In the genomic region with DNA sequence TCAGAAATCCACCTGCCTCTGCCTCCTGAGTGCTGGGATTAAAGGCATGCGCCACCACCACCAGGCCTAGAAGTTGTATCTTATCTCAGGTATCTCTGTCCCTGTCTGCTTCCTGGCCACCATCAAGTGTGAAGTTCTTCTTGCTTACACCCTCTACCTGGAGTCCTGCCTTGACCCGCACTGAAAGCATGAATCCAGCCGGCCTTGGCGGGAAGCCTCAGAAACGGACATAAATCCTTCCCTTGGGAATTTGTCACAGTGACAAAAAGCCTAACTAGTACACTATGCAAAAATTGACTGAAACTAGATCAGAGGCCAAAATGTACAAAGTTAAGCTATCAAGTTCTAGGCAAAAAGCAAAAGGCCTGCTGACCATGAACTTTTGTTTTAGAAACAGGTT, we compare ENCODE assay signal across 15 mouse cellular contexts. TPM values are rescaled to one million over a fixed set of nuclear protein-coding genes. Genes with fewer than 3 reads are reported as not detected.
"Had no signal": no experiment of that assay in that cellular context is flagged by ENCODE, and none has a peak within 500 bp of the region (broad histone marks: within the 10 kb centered on the region; RNA-seq: fewer than 3 reads in every experiment).

No protein-coding gene starts in this region.

- DNase-seq: kidney, postnatal 14 days; kidney, postnatal 4 days; left cerebral cortex, postnatal 4 days; liver, embryonic 13.5 days; lung, adult 2 months; lung, postnatal 14 days; lung, postnatal 4 days; midbrain, embryonic 14.5 days; thymus, adult 18-20 months; thymus, postnatal 36 days had no signal

- H3K27ac ChIP-seq: limb, embryonic 12.5 days; limb, embryonic 15.5 days; liver, embryonic 13.5 days had no signal

- H3K4me2 ChIP-seq: limb, embryonic 12.5 days; limb, embryonic 15.5 days; liver, embryonic 13.5 days; midbrain, embryonic 11.5 days had no signal

- H3K9me3 ChIP-seq: limb, embryonic 15.5 days; liver, embryonic 13.5 days had no signal

- H3K9ac ChIP-seq: limb, embryonic 12.5 days; limb, embryonic 15.5 days; liver, embryonic 13.5 days had no signal

- H3K4me1 ChIP-seq: limb, embryonic 12.5 days; limb, embryonic 15.5 days; liver, embryonic 13.5 days had no signal

- H3K4me3 ChIP-seq: limb, embryonic 12.5 days; limb, embryonic 15.5 days; liver, embryonic 13.5 days had no signal

- H3K27me3 ChIP-seq: liver, embryonic 13.5 days had no signal

- H3K36me3 ChIP-seq: limb, embryonic 12.5 days; limb, embryonic 15.5 days; liver, embryonic 13.5 days had no signal

RNA-seq across cellular contexts. Expression of a gene that starts 26.4 kb away (rescaled TPM):
- total RNA-seq: megakaryocyte progenitor cell, adult 5-6 weeks; megakaryocyte-erythroid progenitor cell, adult 5-6 weeks had no signal
